Mouse (Mus musculus): ENCODE data around the gene Timp3.
A peak's percentile ranks its signal among the peaks of the same experiment; 100 is the strongest.

Gene Timp3

DNA sequence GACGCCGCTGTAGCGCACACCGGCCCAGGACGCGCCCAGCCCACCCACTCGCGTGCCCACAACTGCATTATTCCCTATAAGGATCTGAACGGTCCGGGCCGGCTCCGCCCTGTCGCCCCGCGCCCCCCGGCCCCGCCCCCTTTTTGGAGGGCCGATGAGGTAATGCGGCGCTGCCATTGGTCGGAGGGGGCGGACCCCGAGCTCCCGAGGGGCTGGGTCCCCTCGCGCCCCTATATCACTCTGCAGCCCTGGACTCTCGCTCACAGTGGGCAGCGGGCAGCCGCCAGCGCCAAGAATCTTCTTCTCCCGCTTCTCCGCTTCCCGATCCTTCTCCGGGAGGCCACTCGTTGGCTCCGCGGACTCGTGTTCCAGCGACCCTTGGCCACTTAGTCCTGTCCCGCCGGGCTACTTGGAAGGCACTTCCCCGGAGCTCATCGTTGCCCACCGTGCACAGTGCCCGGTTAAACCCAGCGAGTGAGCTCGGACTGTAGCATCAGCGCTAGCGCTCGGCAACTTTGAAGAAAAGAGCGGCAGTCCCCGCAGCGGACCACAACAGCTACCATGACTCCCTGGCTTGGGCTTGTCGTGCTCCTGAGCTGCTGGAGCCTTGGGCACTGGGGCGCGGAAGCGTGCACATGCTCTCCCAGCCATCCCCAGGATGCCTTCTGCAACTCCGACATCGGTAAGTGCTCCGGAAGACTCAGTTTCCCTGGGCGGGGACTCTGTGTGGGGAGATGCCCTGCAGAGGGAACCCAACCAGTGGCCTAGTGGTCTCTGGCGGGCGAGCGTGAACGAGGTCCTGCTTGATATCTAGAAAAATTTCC lies at the start of gene Timp3:
Gene Timp3, plus strand, starts transcription at position 80 of the 824 bp plus-strand sequence.
- no peak for DNase-seq (ENCODE audit: low read depth, low spot score)

DNA sequence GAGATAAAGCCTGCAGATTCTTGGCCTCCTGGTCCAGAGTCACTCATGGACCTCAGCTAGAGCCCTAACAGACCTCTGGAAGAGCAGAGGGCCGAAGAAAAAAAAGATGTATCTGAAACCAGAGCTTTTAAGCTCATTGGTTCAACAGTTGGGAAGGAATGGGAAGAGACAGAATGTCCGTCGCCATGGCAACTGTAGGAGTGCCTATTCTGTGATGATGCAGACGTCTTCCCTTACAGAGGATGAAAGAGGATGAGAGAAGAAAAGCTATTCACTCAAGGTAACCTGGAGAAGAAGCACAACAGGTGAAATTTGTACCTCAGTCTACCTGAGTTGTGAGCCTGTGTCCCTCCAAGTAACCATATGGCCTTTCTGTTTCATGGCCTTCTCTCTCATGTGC lies 44.0 kb upstream of the Timp3 start:
- no peak for DNase-seq (ENCODE audit: low read depth, low spot score)

- no peak for DNase-seq (ENCODE audit: low read depth, low spot score)
These were observed 43.1 kb upstream of the Timp3 start for GRCm38 (mm10) chr10:86257045-86257444.

DNA sequence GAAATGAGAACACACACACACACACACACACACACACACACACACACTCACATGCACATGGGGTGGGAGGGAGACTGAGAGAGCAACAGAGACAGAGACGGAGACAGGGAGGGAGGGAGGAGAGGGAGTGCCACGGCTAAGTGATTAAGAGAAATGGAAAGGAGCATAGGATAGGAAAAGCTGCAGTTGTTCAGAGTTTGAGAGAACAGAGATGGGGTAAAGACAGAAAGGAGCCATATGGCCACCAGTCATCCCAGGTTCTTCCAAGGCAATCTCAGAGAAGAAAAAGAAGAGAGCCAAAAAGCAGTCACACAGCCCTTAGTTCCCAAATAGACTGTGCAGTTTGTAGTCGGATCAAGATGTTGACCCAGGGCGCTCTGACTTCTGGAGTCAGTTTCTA lies 42.1 kb upstream of the Timp3 start:
- no peak for DNase-seq (ENCODE audit: low read depth, low spot score)

DNA sequence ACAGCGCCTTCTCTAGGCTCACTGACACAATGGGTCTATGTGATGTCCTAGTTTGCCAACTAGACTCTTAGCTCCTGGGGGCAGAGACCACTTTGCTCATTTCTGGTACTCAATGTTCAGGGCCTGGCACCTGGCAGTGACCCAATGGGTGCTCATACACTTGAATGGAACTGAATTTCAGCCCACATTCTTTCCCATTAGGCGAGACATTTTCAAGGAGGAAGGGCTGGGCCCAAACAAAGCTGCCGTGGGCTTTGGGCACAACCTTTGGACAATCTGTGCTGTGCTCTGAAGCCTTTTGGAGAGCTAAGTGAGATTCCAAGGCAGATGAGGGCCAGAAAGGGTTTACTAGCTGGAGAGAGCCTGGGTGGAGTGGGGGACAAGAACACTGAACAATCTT lies 41.2 kb upstream of the Timp3 start:
- no peak for DNase-seq (ENCODE audit: low read depth, low spot score)

DNA sequence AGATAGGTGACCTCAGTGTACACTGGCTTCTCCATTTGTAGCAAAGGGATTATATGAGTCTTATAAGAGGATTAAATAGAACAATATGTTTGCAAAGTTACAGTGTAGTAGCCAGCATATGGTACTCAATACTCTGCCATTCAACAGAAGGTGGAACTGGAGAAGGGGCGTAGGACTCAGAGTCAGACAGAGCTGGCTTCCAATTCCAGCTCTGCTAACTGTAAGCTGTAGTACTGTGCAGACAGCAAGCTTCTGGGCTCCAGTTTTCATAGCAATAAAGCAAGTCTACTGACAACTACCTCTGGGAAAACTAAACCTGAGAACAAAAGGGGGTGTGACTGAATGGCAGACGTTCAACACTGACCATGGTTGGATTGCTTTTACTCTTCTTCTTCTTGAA lies 38.4 kb upstream of the Timp3 start:
- no peak for DNase-seq (ENCODE audit: low read depth, low spot score)

- no peak for DNase-seq (ENCODE audit: low read depth, low spot score)
These were observed 35.6 kb upstream of the Timp3 start for GRCm38 (mm10) chr10:86264618-86265017.

GRCm38 (mm10) chr10:86270254-86270653 lies 29.9 kb upstream of the Timp3 start:
- DNase-seq (ENCODE audit: low read depth, low spot score) = no peak

GRCm38 (mm10) chr10:86272826-86273225 lies 27.3 kb upstream of the Timp3 start:
- no peak for DNase-seq (ENCODE audit: low read depth, low spot score)

- no peak for DNase-seq (ENCODE audit: low read depth, low spot score)
These were observed 26.6 kb upstream of the Timp3 start for GRCm38 (mm10) chr10:86273410-86274191.

DNA sequence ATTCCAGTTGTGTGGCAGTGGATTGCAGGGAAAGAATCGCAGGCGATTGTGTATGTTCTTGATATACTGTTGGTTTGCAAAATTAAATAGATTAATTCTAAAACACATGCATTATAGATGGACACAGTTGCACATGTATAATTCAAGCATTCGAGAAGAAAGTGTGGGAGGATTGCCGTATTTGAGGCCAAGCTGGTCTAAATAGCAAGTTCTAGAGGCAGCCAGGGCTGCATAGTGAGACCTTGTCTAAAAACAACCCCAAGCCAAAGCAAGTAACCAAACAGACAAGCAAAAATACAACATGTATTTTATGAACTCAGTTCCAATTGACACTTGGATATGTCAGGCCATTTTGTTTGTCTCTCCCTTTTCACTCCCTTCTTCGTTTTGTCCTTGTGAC lies 24.6 kb upstream of the Timp3 start:
- no peak for DNase-seq (ENCODE audit: low read depth, low spot score)

GRCm38 (mm10) chr10:86277327-86277726 lies 22.8 kb upstream of the Timp3 start:
- no peak for DNase-seq (ENCODE audit: low read depth, low spot score)

DNA sequence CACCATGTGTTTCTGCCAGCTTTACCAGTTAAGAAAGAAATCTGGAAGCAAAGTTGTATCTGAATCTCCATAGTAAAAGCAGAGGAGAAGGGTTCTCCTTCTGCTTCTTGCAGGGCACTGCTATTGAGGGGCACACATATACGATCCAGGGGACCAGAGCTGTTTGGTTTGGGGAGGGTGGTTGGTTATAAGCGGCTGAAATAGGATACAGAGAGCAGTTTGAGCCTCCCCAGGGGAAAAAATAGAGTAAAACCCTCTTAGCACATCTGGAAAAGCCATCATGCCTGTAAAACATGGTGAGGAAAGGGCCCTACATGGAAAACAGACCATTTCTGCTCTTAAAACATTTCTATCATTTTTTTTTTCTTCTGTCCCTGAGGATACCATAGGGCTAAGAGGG lies 21.7 kb upstream of the Timp3 start:
- DNase-seq (ENCODE audit: low read depth, low spot score) = no peak

- no peak for DNase-seq (ENCODE audit: low read depth, low spot score)
These were observed 20.5 kb upstream of the Timp3 start for GRCm38 (mm10) chr10:86279579-86280168.

GRCm38 (mm10) chr10:86281238-86281637 lies 18.9 kb upstream of the Timp3 start:
- DNase-seq (ENCODE audit: low read depth, low spot score) = no peak

DNA sequence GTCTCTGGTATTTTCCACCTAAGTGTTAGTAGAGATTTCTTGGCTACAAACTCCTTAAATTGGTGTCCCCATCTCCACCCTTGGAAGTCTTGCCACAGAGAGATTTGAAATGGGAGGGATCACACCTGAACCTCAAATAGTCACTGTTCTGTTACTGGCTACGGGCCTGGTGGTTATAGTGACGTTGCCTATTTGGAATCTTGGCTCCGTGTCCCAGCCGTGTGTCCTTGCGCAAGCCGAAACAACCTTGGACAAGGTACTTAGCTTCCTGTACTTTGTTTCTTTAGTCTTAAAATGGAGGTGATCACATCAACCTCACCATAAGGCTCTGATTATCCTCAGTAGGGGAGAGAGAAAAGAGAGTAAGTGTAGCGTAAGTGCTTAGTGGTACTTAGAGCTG lies 13.7 kb upstream of the Timp3 start:
- DNase-seq (ENCODE audit: low read depth, low spot score) = no peak

- DNase-seq (ENCODE audit: low read depth, low spot score) = no peak
These were observed 9.9 kb upstream of the Timp3 start for GRCm38 (mm10) chr10:86290109-86290771.

DNA sequence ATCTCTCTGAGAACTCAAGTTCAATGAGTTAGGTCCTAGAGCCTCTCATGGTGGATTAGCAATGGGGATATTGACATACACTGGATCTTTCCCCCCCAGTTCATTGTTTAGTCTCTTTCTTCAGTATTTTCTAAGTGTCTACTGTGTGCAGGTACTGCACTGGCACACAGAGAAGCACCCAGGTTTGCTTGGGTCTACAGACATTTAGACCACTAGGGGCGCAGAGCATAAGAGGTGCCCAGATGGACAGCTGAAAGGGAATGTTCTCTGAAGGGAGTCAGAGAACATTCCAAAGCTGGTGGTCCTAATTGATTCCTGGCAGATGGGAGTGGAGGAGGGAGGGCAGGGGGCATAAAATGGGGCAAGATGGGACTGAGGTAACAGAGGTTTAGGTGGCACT lies 6.3 kb upstream of the Timp3 start:
- DNase-seq (ENCODE audit: low read depth, low spot score) = no peak

- DNase-seq (ENCODE audit: low read depth, low spot score) = no peak
These were observed 5.4 kb upstream of the Timp3 start for GRCm38 (mm10) chr10:86294599-86295365.

DNA sequence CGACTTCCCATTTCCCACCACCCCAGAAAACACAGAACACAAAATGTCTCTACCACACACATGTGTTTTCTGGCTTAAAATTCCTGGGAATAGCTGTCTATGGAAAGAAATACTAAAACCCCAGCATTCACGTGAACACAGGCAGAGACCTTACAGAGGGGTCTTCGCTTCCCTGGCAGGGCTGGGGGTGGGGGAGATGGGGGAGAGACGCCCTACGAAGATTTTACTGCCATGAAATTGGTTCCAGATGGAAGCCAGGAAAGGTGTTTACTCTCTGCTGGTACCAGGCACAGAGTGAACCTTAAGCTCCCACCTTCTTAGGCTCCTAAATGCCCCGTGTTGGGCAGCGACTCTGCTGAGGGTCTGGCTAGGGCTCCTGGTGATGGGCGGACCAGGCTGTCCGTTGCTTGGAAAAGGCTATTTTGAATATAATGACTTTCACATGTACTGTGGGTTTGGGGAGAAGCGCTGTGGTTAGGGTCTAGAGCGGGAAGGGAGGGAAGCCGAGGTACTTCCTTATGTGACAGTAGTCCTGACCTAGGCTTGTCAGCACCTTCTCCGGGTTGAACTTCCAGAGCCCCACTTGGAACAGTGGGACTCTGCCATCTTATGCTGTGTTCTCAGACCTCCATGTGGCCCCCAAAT lies 4.6 kb upstream of the Timp3 start:
- no peak for DNase-seq (ENCODE audit: low read depth, low spot score)

- DNase-seq (ENCODE audit: low read depth, low spot score) = peak; percentile 56
These were observed 4.1 kb upstream of the Timp3 start for GRCm38 (mm10) chr10:86296111-86296510.

Data from CD4-positive, CD25-positive, alpha-beta regulatory T cell, adult 2 months (primary cell).